Mouse (Mus musculus) forebrain, embryonic 10.5 days (tissue): ENCODE data around the gene Ccdc51. TPM values are rescaled to one million over a fixed set of nuclear protein-coding genes. Genes with fewer than 3 reads are reported as not detected.

Experiments used
- DNase-seq: peaks from one replicate; pipeline ENCODE4 v3.0.0-alpha.2; 2017; ENCODE audit warnings: low spot score; ENCODE audit errors: extremely low spot score
- H3K27ac ChIP-seq: fragments of 300-500 bp; sonication (generic); 2 replicates; pipeline ENCODE4 v1.5.1; 2016; ENCODE audit warnings: mild to moderate bottlenecking
- H3K27me3 ChIP-seq: fragments of 300-500 bp; sonication (generic); 2 replicates; pipeline ENCODE4 v1.6.1; 2016; ENCODE audit warnings: mild to moderate bottlenecking; ENCODE audit not compliant: poor library complexity, severe bottlenecking
- H3K36me3 ChIP-seq: fragments of 300-500 bp; sonication (generic); replicated peaks from 2 replicates; pipeline ENCODE4 v1.6.1; 2016; ENCODE audit warnings: mild to moderate bottlenecking, moderate library complexity
- H3K4me1 ChIP-seq: fragments of 300-500 bp; sonication (generic); 2 replicates; pipeline ENCODE4 v1.6.1; 2016
- H3K4me3 ChIP-seq: fragments of 300-500 bp; sonication (generic); 2 replicates; pipeline ENCODE4 v1.5.1; 2016; ENCODE audit warnings: mild to moderate bottlenecking, moderate library complexity
- H3K9me3 ChIP-seq: fragments of 300-500 bp; sonication (generic); 2 replicates; pipeline ENCODE4 v1.6.1; 2016; ENCODE audit warnings: mild to moderate bottlenecking, moderate library complexity
- WGBS: fragments of 180-500 bp; shearing (Covaris S2); methylation state at CpG from one replicate; pipeline ENCODE4 v1.1.7; 2016; 5-methylcytosine and 5-hydroxymethylcytosine counted together
- polyA plus RNA-seq: library from polyadenylated mRNA; unstranded; fragments of >200 nt; fragmentation: Nextera tagmentation; extraction: Ambion mirVana; gene quantifications from 2 replicates; pipeline ENCODE4 v1.2.1, GENCODE M21; 2016

Gene Ccdc51
- polyA plus RNA-seq, 1 experiment from 2014 or later = 14.7 TPM

DNA sequence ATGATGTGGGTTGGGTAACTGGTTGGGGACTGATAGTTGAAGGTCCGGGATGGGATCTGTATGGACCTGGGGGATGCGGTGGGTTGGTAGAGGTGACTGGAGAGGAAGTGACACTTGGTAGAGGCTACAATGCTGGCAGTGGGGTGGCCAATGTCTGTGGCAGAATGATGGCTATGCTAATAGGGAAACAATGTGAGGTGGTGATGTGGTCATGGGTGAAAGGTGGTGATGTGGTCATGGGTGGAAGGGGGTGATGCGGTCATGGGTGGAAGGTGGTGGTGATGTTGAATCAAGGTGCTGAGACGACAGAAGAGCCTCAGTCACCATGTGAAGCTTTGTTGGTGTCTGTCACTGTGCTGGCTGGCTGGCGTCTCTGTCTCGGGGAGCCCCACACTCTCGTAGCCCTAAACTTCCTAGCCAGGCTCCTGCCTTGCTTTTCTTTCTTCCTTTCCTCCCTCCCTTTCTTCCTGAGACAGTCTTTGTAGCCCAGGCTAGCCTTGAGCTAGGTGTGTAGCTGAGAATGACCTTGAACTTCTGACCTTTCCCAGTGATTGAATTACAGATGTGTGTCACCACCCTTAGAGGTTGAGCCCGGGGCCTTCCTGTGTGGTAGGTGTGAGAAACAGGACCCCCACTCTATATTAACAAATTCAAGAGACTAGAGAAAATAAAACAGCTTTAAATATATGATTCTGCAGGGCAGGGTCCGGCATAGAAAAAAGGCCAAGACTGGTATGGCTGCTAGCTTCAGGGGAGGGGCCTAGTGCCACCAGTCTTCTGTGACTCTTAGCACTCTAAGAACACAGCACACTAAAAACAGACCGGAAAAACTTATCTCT, 30.4 kb upstream of the Ccdc51 start:
- Histone ChIP-seq H3K27me3 (no peaks in the 10 kb centered on the region), H3K4me1 (peaks cover 25% of the 10 kb centered on the region), H3K9me3 (no peaks in the 10 kb centered on the region), H3K27ac (no peak overlapping the region), H3K4me3 (no peak overlapping the region), H3K36me3 (peaks cover 10% of the 10 kb centered on the region)
- no peak for DNase-seq
- WGBS = 91% methylated on average over 10 of the region's 10 CpGs

- no peak for DNase-seq
- Histone ChIP-seq H3K27me3 (no peaks in the 10 kb centered on the region), H3K27ac (no peak overlapping the region), H3K4me1 (peaks cover 25% of the 10 kb centered on the region), H3K4me3 (no peak overlapping the region), H3K36me3 (peaks cover 18% of the 10 kb centered on the region), H3K9me3 (no peaks in the 10 kb centered on the region)
- WGBS = 88% methylated on average over 9 of the region's 9 CpGs
These were observed 29.6 kb upstream of the Ccdc51 start for GRCm38 (mm10) chr9:109052490-109053260.

DNA sequence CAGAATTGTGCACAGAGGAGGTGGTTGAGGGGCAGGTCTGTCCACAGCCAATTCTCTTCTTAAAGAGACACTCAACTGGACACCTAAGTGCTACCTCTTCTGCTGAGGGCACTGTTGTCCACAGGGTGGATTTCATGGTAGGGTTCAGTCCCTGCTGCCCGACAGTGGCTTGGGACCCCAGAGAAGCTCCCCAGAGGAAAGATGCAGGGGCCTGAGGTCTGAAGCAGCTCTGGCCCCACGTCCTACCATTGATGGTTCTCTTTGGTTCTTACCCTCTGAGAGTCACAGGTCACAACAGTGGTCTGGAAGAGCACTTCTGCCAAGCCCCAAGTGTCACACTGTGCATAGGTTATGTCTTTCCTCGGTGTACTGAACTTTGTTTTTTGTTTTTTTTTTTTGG, 28.9 kb upstream of the Ccdc51 start:
- Histone ChIP-seq H3K36me3 (peaks cover 25% of the 10 kb centered on the region), H3K9me3 (no peaks in the 10 kb centered on the region), H3K27ac (no peak overlapping the region), H3K27me3 (no peaks in the 10 kb centered on the region), H3K4me3 (no peak overlapping the region), H3K4me1 (peaks cover 25% of the 10 kb centered on the region)
- WGBS = 80% methylated on average over 3 of the region's 3 CpGs
- no peak for DNase-seq

DNA sequence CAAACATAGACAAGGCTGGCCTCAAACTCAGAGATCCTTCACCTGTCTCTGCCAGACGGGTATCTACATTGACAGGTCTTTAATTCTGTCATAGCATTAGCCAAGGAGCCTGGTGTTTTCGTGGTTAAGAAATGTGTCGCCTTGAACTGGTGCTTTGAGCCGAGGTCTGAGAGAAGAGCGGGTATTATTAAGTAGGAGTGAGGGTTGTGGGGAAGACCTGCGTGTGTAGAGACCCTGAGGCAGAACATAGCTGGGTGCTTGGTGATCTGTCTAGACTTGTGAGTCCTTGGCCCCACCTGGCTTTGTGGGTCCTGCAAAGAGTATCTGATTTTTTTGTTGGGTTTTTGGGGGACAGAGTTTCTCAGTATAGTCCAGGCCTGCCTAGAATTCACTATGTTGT, 28.4 kb upstream of the Ccdc51 start:
- H3K9me3 ChIP-seq = no peaks in the 10 kb centered on the region
- peaks cover 30% of the 10 kb centered on the region for H3K36me3 ChIP-seq
- H3K4me1 ChIP-seq = peaks cover 30% of the 10 kb centered on the region
- WGBS = 86% methylated on average over 6 of the region's 6 CpGs
- 0 out of 2 replicates have a peak overlapping the region, but pooled peaks have one; percentile 8 for H3K27ac ChIP-seq
- H3K4me3 ChIP-seq = no peak overlapping the region
- no peak for DNase-seq
- H3K27me3 ChIP-seq = no peaks in the 10 kb centered on the region

GRCm38 (mm10) chr9:109054712-109055111, 27.6 kb upstream of the Ccdc51 start:
- WGBS = 21% methylated on average over 7 of the region's 7 CpGs

GRCm38 (mm10) chr9:109055271-109056030, 26.8 kb upstream of the Ccdc51 start:
- H3K4me3 ChIP-seq = peak overlapping the region; percentile 32
- no peak for DNase-seq
- H3K27me3 ChIP-seq = no peaks in the 10 kb centered on the region
- H3K27ac ChIP-seq = peak overlapping the region; percentile 71
- H3K4me1 ChIP-seq = peaks cover 42% of the 10 kb centered on the region
- 95% methylated on average over 12 of the region's 12 CpGs for WGBS
- H3K9me3 ChIP-seq = no peaks in the 10 kb centered on the region
- peaks cover 45% of the 10 kb centered on the region for H3K36me3 ChIP-seq

More at GRCm38 (mm10) chr9:109054712-109055111, 27.6 kb upstream of the Ccdc51 start:
- peaks cover 38% of the 10 kb centered on the region for H3K36me3 ChIP-seq
- peaks cover 38% of the 10 kb centered on the region for H3K4me1 ChIP-seq
- H3K27ac ChIP-seq = peak overlapping the region; percentile 71
- H3K27me3 ChIP-seq = no peaks in the 10 kb centered on the region
- no peaks in the 10 kb centered on the region for H3K9me3 ChIP-seq
- peak overlapping the region; percentile 32 for H3K4me3 ChIP-seq
- DNase-seq = no peak

DNA sequence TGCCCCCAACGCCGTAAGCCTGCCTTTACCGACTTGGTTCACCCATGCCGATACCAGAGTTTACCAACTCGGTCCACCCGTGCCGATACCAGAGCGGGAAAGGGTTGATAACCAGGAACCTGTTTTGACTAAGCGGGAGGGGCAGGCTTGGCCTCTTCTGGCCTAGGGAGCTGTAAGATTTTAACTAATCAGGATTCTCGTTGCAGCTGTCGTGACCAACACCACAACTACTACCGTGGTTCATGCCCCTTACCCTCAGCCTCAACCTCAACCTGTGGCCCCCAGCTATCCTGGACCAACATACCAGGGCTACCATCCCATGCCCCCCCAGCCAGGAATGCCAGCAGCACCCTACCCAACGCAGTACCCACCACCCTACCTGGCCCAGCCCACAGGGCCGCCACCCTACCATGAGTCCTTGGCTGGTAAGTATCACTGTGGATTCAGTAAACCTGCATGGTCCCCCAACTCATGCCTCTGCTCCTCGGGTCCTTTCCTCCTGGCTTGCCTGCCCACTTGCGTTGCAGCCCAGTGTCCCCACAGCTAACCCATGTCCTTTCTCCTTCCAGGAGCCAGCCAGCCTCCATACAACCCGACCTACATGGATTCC, 26.1 kb upstream of the Ccdc51 start:
- 93% methylated on average over 17 of the region's 17 CpGs for WGBS
- Histone ChIP-seq H3K9me3 (no peaks in the 10 kb centered on the region), H3K27ac (no peak overlapping the region), H3K4me3 (no peak overlapping the region), H3K4me1 (peaks cover 42% of the 10 kb centered on the region), H3K36me3 (peaks cover 52% of the 10 kb centered on the region), H3K27me3 (no peaks in the 10 kb centered on the region)
- DNase-seq = no peak

DNA sequence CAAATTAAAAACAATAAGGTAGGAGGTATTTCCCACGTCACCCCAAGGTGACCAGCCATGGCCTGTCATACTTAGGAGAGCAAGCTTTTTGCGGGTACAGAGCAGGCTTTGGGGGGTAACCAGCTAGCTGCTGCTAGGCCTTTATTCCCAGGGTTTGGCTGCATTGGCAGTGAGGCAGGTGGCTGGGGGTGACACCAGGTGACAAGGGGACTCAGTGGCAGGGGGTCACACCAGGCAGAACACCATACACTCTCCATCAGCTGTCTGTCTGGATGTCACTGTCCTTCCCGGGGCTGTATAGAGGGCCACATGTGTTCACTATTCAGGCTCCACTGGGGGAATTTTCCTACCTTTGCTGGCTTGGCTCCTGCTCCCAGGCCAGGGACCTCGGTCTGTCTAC, 25.4 kb upstream of the Ccdc51 start:
- Histone ChIP-seq H3K9me3 (no peaks in the 10 kb centered on the region), H3K27ac (no peak overlapping the region), H3K4me1 (peaks cover 42% of the 10 kb centered on the region), H3K27me3 (no peaks in the 10 kb centered on the region), H3K4me3 (no peak overlapping the region), H3K36me3 (peaks cover 58% of the 10 kb centered on the region)
- no peak for DNase-seq
- 90% methylated on average over 4 of the region's 4 CpGs for WGBS

- H3K4me1 ChIP-seq = peaks cover 42% of the 10 kb centered on the region
- H3K36me3 ChIP-seq = peaks cover 64% of the 10 kb centered on the region
- no peaks in the 10 kb centered on the region for H3K9me3 ChIP-seq
- no peak overlapping the region for H3K27ac ChIP-seq
- H3K27me3 ChIP-seq = no peaks in the 10 kb centered on the region
- H3K4me3 ChIP-seq = no peak overlapping the region
- no peak for DNase-seq
- 91% methylated on average over 5 of the region's 5 CpGs for WGBS
These were observed 24.8 kb upstream of the Ccdc51 start for GRCm38 (mm10) chr9:109057543-109057942.

- no peak for DNase-seq
- Histone ChIP-seq H3K36me3 (peaks cover 68% of the 10 kb centered on the region), H3K4me3 (peak overlapping the region; percentile 33; the same call in 1 of the 2 replicates), H3K27ac (peak overlapping the region; percentile 84), H3K4me1 (peaks cover 38% of the 10 kb centered on the region), H3K9me3 (no peaks in the 10 kb centered on the region), H3K27me3 (no peaks in the 10 kb centered on the region)
- 92% methylated on average over 19 of the region's 19 CpGs for WGBS
These were observed 24.1 kb upstream of the Ccdc51 start for GRCm38 (mm10) chr9:109058006-109058765.

GRCm38 (mm10) chr9:109059136-109059903, 23.0 kb upstream of the Ccdc51 start, which contains the start of gene Trex1:
Gene Trex1, minus strand, starts transcription at chr9:109059734.
- peaks cover 30% of the 10 kb centered on the region for H3K4me1 ChIP-seq
- peak within 1 kb of the TSS; percentile 33 for H3K4me3 ChIP-seq
- peaks cover 79% of the 10 kb centered on the region for H3K36me3 ChIP-seq
- 30% methylated on average over 15 of the region's 15 CpGs for WGBS
- H3K9me3 ChIP-seq = no peaks in the 10 kb centered on the region
- DNase-seq = peak; percentile 84
- no peaks in the 10 kb centered on the region for H3K27me3 ChIP-seq
- H3K27ac ChIP-seq = peak within 1 kb of the TSS; percentile 84
